Mouse (Mus musculus): ENCODE results near the gene Ptpa. TPM values are rescaled to one million over a fixed set of nuclear protein-coding genes. Genes with fewer than 3 reads are reported as not detected.

Ptpa gene
- polyA plus RNA-seq (2017; shearing (Covaris generic)): 78.0 TPM

DNA sequence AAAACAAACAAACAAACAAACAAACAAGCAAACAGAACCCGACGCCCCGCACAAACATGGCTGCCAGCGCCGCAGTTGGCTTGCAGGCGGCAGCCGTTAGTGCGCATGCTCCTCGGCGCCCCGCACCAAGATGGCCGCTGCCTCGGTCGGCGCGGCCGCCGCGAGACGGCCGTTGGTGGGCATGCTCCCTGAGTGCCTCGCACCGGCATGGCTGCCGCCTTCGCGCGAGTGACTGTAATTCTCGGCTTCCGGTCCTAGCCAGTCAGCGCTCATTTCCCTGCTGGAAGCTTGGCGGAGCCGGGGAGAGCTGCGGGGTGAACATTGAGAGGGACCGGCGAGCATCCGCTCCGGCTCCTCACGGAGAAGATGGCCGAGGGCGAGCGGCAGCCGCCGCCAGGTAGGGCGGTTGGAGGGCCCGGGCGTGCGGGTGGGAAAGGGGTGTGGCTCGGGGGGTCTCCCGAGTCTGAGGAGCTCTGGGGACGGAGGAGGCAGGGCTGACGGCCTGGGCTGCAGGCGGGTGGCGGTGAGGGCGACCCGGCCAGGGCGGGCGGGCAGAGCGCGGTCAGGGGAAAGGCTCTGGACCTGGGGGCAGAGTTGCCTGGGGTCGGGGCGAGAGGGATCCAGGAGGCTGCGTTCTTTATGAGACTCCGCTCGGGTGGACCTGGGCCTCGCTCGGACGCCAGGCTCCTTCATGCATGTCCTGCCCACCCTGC lies at the start of gene Ptpa:
Gene Ptpa, plus strand, starts transcription at position 104 of the 713 bp plus-strand sequence.

GRCm38 (mm10) chr2:30392114-30392576 lies 23.7 kb upstream of the Ptpa start, which contains the start of gene Dolpp1:
Gene Dolpp1, plus strand, starts transcription at chr2:30392254.

DNA sequence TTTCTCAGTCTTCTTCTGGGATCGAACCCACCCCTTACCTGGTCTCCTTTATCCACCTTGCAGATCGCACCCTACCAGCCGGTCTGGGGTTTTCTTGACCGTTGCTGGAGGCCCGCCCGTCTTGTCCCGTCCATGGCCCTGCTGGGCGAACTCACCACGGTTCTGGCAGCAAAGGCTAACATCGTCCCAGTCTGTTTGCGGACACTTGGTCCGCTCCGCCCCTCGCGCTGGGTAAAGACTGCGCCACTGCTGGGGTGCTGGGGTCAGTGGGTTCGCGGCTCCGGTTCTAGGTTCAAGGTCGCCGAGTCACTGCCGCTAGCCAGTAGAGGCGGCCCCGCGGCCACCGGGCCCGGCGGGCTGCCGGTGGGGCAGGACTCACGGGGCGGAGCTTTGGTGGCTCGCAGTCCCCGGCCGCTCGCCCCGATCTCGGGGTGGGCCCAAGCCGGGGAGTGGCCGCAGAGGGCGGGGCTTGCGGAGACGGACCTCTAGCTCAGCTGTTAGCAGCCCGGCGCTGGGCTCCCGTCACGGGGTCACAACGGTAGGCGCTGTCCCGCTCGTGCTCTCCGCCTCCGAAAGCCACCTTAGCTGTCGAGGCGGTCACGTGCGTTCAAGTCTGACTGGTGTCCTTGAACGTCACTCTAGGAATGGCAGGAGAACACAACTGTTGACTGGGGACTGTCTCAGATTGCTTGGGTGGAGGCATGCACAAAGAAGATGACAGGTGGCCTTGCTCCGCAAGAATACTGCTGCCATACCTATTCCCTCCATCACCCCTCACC lies 493 bp upstream of the Ptpa start, which contains the start of gene Crat:
Gene Crat, minus strand, starts transcription at position 657 of the 779 bp plus-strand sequence.

GRCm38 (mm10) chr2:30474039-30474438 lies 58.2 kb downstream of the Ptpa start, which contains the start of gene Ier5l:
Gene Ier5l, minus strand, starts transcription at chr2:30474219.

Other genes with a start within 250 kb of the Ptpa start
- gene Endog, start 244.5 kb upstream of the Ptpa start, polyA plus RNA-seq (2017; shearing (Covaris generic)): 24.0 TPM
- 30.0 TPM for gene Spout1, start 237.6 kb upstream of the Ptpa start, polyA plus RNA-seq (2017; shearing (Covaris generic))
- gene Kyat1, start 210.2 kb upstream of the Ptpa start, polyA plus RNA-seq (2017; shearing (Covaris generic)): 8.2 TPM
- gene Lrrc8a, start 178.3 kb upstream of the Ptpa start, polyA plus RNA-seq (2017; shearing (Covaris generic)): 8.6 TPM
- gene Gm28035, start 175.5 kb upstream of the Ptpa start, polyA plus RNA-seq (2017; shearing (Covaris generic)): 5.4 TPM
- gene Phyhd1, start 149.8 kb upstream of the Ptpa start, polyA plus RNA-seq (2017; shearing (Covaris generic)): 5.3 TPM
- 2.9 TPM for gene Gm28038, start 135.0 kb upstream of the Ptpa start, polyA plus RNA-seq (2017; shearing (Covaris generic))
- gene Dolk, start 129.7 kb upstream of the Ptpa start, polyA plus RNA-seq (2017; shearing (Covaris generic)): 14.8 TPM
- gene Nup188, start 129.6 kb upstream of the Ptpa start, polyA plus RNA-seq (2017; shearing (Covaris generic)): 21.5 TPM
- 99.2 TPM for gene Sh3glb2, start 56.7 kb upstream of the Ptpa start, polyA plus RNA-seq (2017; shearing (Covaris generic))
- gene Miga2, start 51.8 kb upstream of the Ptpa start, polyA plus RNA-seq (2017; shearing (Covaris generic)): 5.2 TPM
- 24.6 TPM for gene Dolpp1, start 23.8 kb upstream of the Ptpa start, polyA plus RNA-seq (2017; shearing (Covaris generic))
- gene Crat, start 226 bp upstream of the Ptpa start, polyA plus RNA-seq (2017; shearing (Covaris generic)): 8.2 TPM
- gene Ier5l, start 58.2 kb downstream of the Ptpa start, polyA plus RNA-seq (2017; shearing (Covaris generic)): 2.5 TPM
- not detected for gene Cstad, start 179.0 kb downstream of the Ptpa start, polyA plus RNA-seq (2017; shearing (Covaris generic))

Data from naive thymus-derived CD4-positive, alpha-beta T cell, adult 5 months (primary cell).